Mouse (Mus musculus) monocyte, adult 2 months (primary cell): ENCODE results near the gene Iqgap1.
"Not testable (repeated sequence)": the region's sequence is repeated elsewhere in the genome, so short reads cannot be mapped to it uniquely, and the experiment has no call there.

Experiments
- DNase-seq, 2 experiments: peaks; one replicate each; pipeline ENCODE4 v3.0.0; 2022; ENCODE audit warnings: low spot score in 2 of 2, low read depth in 1 of 2

Iqgap1 gene

DNA sequence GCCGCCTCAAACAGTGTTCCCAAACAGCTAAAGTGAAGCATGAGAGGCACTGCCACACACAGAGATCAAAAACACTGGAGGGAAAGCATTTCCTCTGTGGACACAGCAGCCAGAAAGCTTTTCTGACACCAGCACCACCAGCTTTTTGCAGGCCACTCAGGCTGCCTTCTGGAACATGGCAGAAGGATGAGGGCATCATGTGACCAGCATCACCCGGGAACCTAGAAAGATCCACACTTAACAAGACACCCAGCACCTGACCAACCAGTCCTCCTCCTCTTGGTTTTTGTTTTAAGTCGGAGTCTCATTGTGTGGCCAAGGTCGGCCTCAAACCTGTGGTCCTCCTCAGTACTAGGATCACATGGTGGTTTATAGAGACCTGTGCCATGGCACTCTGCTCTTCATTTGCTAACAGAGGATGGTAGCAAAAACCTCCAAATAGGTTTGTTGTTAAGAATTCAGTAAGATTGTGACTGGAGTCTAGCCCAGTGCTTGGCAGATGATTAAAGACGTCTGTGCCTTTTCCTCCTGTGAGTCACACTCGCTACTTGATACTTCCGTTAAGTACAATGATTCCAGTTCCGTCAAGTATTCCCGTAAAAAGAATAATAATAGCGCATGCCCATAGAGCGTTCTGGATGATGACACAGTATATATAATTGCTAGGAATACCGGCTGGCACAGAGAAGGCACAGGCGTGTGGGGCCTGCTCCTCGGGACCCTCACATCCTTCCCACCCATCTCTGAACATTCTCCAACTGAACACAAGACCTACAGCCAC lies 51.8 kb downstream of the Iqgap1 start:
- no peak for DNase-seq

DNA sequence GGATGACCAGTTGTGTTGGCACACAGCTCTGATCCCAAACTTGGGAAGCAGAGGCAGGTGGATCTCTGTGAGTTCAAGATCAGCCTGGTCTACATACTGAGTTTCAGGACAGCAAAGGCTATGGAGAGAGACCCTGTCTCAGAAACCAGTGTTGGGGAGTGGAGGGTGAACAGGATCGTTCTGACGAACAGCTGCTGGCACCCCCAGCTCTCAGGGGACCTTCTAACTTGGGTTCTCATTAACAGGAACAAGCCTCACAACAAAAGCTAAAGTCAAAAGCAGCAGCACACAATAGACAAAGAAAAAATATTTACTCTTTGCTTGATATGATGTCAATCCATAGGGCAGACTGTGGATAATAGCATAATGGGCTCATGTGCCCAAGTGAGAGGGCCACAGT lies 55.3 kb downstream of the Iqgap1 start:
- no peak for DNase-seq

DNA sequence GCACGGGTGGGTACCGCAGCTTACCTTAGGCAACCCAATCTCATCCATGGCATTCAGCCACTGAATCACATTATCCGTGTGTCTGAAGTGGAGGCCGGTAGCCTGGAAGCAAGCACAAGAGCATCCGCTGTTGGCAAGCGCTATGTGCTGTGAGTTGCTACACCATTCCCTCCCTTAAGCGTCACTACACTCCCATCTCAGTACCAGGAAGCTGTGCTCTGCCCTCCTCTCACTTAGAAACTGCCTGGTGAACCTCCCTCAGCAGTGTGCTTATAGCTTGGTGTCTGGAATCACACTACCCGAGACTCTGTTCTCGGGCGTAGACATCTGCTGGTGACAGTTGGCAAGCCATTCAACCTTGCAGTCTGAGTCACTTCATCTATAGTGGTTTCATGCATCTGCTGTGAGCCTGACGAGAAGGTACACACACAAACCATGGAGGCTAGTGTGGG lies 58.9 kb downstream of the Iqgap1 start:
- no peak for DNase-seq

DNA sequence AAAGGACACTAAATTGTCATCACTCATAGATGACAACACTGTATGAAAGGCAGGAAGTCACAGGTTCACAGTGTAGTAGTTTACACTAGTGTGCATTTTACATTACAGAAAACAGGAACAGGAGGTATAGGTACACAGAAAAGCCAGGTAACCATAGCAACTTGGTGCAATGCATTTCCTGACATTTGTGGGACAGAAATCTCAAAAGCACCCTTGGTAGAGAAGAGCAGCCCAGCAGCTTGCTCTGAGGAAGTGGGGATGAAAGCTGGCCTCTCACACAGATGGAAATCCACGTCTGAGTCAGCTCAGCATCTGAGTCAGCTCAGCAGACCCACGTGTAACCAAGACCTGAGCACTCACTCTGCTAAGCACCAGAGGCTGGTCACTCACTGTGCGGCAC lies 59.7 kb downstream of the Iqgap1 start:
- DNase-seq: no peak

DNA sequence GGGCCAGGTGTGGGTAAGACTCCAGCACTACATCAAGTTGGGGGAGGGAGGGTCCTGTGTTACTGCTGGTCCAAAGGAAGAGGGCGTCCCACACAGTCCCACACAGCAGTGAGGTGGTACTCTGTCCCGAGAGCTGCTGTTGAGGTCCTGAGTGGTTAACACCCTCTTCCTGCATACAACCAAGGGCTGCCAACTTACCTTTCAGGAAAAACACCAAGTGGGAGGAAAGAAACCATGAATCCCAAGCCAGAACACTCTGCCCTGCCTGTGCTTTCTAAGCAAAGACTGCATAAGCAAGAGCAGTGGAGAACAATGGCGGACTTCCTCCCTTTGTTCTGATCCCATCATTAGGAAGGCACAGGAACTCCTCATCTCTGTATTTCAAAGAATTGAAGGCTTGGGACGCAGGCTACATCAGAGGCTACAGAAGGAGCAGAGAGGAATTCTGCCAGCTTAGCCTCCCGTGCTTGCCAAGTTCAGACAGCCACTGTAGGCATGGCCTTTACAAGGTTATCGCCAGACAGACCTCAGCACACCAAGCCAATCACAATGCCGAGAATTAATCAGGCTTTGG lies 61.8 kb downstream of the Iqgap1 start:
- DNase-seq: no peak

DNA sequence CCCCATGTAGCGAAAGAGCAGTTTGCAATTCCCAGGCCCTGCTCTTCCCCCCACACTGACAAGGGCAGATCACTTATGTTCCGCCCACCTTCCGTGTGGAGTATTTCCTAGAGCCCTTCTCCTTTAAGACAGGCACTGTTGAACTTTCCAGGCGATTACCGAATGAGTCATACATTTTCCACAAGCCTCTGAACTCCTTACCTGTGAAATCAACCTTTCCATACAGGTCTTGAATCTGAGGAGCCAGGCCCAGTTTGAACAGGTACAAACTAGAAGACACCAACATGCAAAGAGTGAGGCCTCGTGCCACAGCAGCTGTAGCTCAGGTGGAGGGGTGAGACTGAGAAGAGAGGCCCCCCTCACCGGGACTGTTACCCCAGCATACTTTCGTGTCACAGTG lies 63.5 kb downstream of the Iqgap1 start:
- no peak for DNase-seq

DNA sequence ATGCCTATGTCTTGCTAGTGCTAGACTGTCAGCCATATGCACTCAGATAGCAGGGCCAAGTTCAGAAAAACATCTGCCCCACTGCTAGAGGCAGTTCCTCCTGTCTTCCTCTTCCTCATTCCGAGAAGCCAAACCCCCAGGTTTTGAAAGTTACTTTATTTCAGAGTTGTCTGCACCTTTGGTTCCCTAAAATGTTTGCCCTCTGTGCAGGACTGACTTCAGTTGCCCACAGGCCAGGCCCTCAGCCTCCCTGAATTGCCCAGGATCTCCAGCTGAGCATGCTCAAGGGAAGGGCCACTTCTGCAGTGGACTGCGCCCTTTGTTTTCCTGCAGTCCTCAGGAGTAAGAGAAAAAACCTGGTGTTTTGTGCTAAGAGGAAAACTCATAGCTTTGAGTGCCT lies 71.7 kb downstream of the Iqgap1 start:
- DNase-seq: peak in 1 of 2 experiments; percentile 30

DNA sequence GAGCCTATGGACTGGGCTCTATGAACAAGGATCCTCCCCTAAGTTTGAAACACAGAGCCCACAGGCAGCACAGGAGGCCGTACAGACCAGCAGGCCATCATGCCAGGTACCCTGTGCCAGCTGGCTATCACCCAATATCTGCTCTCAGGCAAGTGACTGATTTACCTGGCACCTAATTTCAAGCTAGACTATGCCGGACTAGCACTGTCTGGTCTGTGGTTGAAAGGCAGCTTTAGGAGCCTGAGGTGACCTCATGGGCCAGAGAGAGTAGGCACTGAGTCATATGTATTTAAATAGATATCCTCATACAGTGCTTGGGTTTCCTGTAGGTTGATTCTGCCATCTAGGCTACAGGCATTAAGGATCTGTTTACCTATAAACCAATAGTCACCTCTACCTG lies 72.2 kb downstream of the Iqgap1 start:
- DNase-seq: no peak

DNA sequence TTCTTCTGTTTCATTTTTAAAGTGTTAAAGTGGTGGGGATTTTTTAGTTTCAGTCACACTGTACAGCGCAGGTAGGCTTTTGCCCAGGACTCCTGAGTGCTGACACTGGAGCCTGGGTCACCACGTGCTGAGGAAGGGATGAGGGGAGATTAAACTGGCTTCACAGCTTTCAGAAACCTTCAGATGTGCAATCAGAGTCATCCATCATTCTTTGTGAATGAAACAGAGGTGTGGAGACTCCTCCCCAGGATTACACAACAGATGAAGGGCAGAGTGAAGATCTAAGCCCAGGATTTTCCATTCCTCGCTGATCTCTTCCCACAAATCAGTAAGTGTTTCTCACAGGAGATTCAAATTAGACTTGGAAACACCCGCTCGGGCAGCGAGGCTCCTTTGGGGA lies 76.2 kb downstream of the Iqgap1 start:
- DNase-seq: no peak

DNA sequence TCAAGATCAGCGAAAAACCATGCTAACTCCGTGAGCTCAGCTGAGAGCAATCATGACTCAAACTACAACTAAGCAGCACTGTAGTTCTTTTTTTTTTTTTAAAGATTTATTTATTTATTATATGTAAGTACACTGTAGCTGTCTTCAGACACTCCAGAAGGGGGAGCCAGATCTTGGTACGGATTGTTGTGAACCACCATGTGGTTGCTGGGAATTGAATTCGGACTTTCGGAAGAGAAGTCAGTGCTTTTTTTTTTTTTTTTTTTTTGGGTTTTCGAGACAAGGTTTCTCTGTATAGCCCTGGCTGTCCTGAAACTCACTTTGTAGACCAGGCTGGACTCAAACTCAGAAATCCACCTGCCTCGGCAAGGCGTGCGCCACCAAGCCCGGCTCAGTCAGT lies 76.7 kb downstream of the Iqgap1 start:
- DNase-seq: not testable (repeated sequence)

DNA sequence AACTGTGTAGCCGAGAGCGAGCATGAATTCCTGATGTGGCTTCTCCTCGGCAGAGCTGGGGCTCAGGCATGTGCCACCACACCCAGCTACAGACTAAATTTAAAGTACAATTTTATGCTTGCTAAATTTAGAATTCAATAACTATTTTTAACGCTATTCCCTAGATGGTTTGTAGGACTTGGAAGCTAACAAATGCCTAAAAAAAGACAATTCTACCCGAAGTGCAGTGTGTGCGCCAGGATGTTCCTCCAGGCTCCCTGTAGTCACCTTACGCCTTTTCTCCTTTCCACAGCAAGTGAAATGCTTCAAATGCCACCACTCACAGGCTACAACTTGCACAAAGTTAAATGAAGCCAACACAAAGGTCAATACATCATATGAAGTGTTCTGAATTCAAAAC lies 78.4 kb downstream of the Iqgap1 start:
- DNase-seq: no peak

DNA sequence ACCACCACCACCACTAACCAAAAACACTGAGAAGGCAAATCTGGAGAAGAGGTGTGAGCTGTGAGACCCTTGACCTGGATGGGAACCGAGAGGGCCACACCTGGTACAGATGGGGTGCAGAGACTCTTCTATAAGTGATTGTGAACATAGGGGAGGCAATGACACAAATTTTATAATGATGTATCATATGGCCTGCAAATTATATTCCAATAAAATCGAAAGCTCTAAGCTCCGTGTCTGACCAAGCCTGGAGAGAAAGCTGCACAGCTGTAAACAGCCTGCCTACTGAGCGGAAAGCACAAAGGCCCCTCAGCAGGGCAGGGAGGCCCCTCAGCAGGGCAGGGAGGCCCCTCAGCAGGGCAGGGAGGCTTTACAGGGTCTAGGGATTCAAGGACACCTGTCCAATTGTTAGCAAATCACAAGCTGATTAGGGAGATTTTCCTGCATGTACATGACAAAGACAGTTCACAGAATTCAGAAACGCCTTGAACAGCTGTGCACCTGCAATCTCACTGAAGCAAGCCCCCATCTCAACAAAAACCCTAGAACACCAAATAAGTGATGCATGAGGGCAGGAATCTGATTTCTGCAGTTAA lies 79.5 kb downstream of the Iqgap1 start:
- DNase-seq: no peak

DNA sequence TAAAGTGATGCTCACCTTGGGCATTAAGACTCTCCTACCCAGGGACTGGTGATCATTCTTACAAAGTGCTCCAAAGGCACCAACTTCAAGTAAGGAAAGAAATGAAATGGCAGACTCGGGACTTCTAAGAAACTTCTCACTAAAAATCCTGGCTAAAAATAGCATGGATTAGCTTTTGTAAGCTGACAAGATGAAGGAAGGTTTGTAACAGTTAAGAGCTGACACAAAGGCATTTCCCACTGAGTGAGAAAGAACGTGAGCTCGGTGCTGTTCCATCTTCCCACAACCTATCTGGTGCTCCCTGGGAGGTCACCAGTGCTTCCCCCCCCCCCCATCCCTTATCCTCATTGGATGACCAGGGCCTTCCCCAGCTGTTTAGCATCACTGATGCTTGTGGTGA lies 80.0 kb downstream of the Iqgap1 start:
- DNase-seq: no peak

DNA sequence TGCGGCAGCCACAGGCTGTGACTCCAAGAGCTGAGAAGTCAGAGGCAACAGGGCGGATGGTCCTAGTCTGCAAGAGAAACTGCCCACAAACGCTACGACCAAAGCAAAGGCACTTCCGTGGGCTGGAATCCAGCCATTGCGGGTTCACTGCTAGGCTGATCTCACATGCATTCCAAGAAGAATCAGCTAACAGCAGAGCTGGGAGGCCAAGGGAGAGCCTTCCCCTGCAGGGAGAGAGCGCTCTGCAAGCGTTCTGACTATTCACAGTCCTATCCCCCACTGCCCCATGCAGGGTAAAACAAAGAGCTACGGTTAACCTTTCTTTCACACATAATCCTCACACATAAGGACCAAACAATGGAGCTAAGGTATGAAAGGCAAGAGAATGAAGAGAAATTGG lies 80.5 kb downstream of the Iqgap1 start:
- DNase-seq: no peak

DNA sequence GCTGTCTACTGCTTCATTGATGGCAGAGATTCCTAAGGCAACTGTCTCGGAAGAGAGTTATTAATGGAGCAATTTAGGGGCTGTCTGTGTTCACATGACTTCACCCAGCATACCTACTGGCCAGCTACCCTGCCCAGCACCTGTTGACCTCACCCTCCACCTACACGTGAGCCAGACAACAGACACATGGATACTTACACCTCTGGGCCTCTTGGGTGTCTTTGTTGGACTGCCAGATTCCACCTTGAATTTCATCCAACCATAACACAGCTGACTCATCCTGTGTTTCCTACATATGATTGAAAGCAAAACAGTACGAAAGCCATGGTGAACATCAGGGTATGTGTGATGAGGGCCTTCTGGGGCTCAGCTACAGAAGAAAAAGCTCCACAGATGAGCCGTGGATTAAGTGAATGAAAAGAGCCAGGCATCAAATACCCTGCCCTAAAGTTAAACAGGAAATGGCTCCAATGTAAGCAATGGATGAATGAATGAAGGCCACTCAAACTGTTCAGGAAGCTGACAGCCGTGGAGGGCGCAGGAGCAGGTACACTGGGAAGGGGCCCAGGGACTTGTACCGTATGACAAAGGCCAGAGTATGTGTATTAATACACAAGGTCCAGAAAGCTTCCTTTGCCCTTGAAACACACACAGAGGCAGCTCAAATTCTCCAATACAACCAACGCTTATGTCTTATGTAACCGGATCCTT lies 81.7 kb downstream of the Iqgap1 start:
- no peak for DNase-seq

DNA sequence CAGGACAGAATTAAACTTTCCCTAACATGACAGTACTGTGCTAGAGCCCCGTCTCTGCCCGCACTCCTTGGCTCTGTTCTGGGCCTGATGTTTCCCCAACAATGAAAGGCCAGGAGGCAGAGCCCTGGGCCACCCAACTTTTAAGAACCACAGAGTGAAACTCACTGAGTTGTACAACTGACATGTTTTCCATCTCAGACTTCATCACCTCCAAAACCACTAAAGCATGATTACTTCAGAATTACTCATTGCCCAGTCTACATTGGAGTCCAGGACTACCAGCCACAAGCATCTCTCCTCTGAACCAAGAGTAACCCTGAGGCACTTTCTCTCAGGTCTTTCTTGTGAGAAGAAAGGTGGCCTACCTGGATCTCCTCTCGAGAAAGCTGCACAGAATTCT lies 83.1 kb downstream of the Iqgap1 start:
- DNase-seq: no peak

DNA sequence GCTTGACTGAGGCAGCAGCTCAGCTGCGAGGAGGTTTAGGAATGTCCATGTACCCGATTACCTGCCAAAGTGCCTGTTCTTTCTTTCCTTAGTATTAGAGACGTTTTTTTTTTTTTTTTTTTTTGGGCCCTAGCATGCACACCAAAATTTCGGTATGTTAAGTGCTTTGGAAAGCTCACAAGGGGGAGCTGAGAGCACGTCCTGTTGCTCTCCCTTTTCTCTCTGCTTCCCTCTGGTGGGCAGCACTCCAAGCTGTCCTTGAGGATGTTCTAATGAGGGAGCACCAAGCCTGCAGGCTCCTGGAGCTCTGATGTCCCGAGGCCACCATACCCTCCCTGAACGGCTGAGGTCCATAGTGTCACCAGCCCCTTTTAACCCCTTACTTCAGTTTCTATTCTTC lies 84.8 kb downstream of the Iqgap1 start:
- no peak for DNase-seq

DNA sequence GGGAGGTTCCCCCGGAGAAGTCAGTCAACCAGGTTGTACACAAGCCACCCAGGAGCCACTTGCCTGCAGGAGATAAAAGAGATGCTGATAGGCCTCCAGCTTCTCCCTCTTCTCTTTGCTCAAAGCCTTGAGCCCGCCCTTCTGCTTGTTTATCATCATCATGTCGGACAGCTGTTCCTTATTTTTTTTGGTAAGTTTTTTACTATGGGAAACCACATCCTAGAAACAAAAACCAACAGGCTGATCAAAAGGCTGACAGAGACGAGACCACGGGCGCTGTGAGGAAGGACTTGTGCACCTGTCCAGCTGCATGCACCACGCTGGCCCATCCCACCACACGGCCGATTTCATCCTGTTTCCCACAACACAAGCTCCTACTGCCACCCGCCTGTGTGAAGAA lies 89.6 kb downstream of the Iqgap1 start:
- no peak for DNase-seq

DNA sequence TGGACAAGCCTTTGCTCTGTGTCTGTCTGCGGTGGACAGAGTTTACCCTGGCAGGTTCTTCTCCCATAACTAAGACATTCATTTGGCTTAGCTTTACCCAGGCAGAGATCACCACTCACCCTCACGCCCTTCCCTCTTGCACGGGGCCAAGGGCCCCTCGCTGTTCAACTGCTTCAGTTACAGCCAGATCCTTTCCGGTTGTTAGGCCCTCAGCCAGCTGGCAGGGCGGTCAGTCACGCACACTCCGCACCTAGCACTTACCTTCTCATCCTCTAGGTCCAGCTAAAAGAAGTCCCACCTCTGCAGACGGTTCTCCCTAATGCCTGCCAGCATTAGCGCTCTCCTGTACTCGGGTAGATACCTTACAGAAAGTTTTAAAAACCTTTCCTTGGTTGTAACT lies 92.8 kb downstream of the Iqgap1 start:
- no peak for DNase-seq

DNA sequence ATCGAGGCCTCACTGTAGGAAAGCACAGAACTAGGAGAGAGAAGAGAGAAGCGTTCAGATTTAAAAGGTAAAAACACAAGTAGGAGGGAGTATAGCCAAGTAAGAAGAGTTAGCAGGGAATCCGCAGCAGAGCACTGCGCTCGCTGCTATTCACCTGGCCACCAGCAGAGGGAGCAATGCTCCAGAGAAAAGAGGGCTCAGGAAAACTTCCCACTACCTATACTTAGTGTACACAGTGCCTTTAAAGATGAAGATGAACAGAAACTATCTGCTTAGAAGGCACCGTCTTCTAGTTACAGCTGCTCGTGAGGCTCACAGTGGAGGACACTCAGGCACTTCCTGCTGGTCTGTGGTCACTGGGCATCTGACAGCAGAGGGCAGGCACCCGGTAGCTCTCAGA lies 96.1 kb downstream of the Iqgap1 start:
- DNase-seq: peak in 1 of 2 experiments; percentile 56

DNA sequence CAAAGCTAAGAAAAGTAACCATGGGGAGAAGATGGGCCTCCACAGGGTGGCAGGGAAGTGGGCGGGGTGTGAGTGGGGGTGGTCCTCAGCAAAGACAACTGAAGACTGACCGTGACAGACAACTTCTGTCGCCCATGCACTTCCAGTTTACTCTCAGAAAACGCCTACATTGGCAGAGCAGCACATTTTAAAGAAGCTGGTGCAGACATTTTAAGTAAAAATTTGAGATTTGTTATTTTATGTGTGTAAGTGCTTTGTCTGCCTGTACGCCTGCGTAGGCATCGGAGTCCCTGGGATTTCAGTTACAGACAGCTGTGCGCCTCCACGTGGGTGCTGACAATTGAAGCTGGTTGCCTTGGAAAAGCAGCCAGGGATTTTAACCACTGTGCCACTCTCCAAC lies 104.7 kb downstream of the Iqgap1 start:
- DNase-seq: no peak

DNA sequence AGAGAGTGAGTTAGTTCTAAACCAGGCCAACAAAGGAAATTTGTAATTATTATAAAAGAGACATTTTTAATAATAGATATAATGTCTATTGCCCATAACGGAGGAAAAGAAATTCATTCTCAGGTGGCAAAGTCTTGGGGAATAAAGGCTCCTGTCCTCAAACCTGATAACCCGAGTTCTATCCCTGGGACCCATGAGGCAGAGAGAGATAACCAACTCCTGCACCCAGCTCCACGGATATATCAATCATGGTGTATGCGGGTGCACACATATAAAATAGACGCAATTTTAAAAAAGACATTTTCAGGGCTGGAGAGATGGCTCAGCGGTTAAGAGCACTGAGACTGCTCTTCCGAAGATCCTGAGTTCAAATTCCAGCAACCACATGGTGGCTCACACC lies 106.2 kb downstream of the Iqgap1 start:
- DNase-seq: no peak
